Mouse (Mus musculus): ENCODE measurements around the gene Rnf123. TPM values are rescaled to one million over a fixed set of nuclear protein-coding genes. Genes with fewer than 3 reads are reported as not detected.

Gene Rnf123
- polyA plus RNA-seq, 1 experiment from 2014 or later, result 13.8 TPM

GRCm38 (mm10) chr9:108067199-108067598 lies 15.9 kb downstream of the Rnf123 start:
- 86% methylated on average over 7 of the region's 7 CpGs for WGBS
- Histone ChIP-seq H3K4me2 (replicated peaks; ENCODE audit: low read depth) (no peak overlapping the region), H3K4me3 (ENCODE audit: low read depth, low read length) (no peak overlapping the region), H3K9ac (ENCODE audit: low read length) (no peak overlapping the region), H3K4me1 (replicated peaks; ENCODE audit: control insufficient read depth, insufficient read depth) (no peaks in the 10 kb centered on the region), H3K9me3 (ENCODE audit: control insufficient read depth, low read length) (no peaks in the 10 kb centered on the region), H3K27me3 (ENCODE audit: control insufficient read depth, insufficient read depth, low read length) (no peaks in the 10 kb centered on the region), H3K36me3 (ENCODE audit: control insufficient read depth, insufficient read depth, low read length) (peaks cover 8% of the 10 kb centered on the region), H3K27ac (replicated peaks) (peak overlapping the region; percentile 65; the same call in 1 of the 2 replicates)
- DNase-seq (ENCODE audit: low spot score) (no peak), ATAC-seq (ENCODE audit: low FRiP score, low TSS enrichment) (no peak)
- TF ChIP-seq EP300 (optimal IDR thresholded peaks at IDR 0.05), result no peak
- TF ChIP-seq CTCF (IDR thresholded peaks at IDR 0.05; ENCODE audit: low read depth), result peak; percentile 62

- H3K36me3 ChIP-seq (ENCODE audit: control insufficient read depth, insufficient read depth, low read length), result peaks cover 11% of the 10 kb centered on the region
- ATAC-seq (ENCODE audit: low FRiP score, low TSS enrichment) (peak; percentile 69), DNase-seq (ENCODE audit: low spot score) (peak; percentile 66)
- no peaks in the 10 kb centered on the region for H3K27me3 ChIP-seq (ENCODE audit: control insufficient read depth, insufficient read depth, low read length)
- WGBS, result 41% methylated on average over 5 of the region's 5 CpGs
- H3K27ac ChIP-seq (replicated peaks), result no peak overlapping the region
- H3K4me2 ChIP-seq (replicated peaks; ENCODE audit: low read depth), result no peak overlapping the region
- H3K9ac ChIP-seq (ENCODE audit: low read length), result no peak overlapping the region
- no peaks in the 10 kb centered on the region for H3K4me1 ChIP-seq (replicated peaks; ENCODE audit: control insufficient read depth, insufficient read depth)
- no peaks in the 10 kb centered on the region for H3K9me3 ChIP-seq (ENCODE audit: control insufficient read depth, low read length)
- TF ChIP-seq EP300 (optimal IDR thresholded peaks at IDR 0.05), result no peak
- peak; percentile 85 for TF ChIP-seq CTCF (IDR thresholded peaks at IDR 0.05; ENCODE audit: low read depth)
- H3K4me3 ChIP-seq (ENCODE audit: low read depth, low read length), result no peak overlapping the region
These were observed 17.6 kb downstream of the Rnf123 start for GRCm38 (mm10) chr9:108065491-108066011.

- Histone ChIP-seq H3K27ac (replicated peaks) (no peak overlapping the region), H3K9me3 (ENCODE audit: control insufficient read depth, low read length) (no peaks in the 10 kb centered on the region), H3K4me1 (replicated peaks; ENCODE audit: control insufficient read depth, insufficient read depth) (no peaks in the 10 kb centered on the region), H3K27me3 (ENCODE audit: control insufficient read depth, insufficient read depth, low read length) (no peaks in the 10 kb centered on the region), H3K36me3 (ENCODE audit: control insufficient read depth, insufficient read depth, low read length) (peaks cover 19% of the 10 kb centered on the region), H3K4me3 (ENCODE audit: low read depth, low read length) (no peak overlapping the region), H3K9ac (ENCODE audit: low read length) (no peak overlapping the region), H3K4me2 (replicated peaks; ENCODE audit: low read depth) (no peak overlapping the region)
- TF ChIP-seq CTCF (IDR thresholded peaks at IDR 0.05; ENCODE audit: low read depth) (no peak), EP300 (optimal IDR thresholded peaks at IDR 0.05) (no peak)
- ATAC-seq (ENCODE audit: low FRiP score, low TSS enrichment), result no peak
- 77% methylated on average over 12 of the region's 12 CpGs for WGBS
- DNase-seq (ENCODE audit: low spot score), result no peak
These were observed 19.8 kb downstream of the Rnf123 start for GRCm38 (mm10) chr9:108063361-108063760.

- Histone ChIP-seq H3K9ac (ENCODE audit: low read length) (no peak overlapping the region), H3K27me3 (ENCODE audit: control insufficient read depth, insufficient read depth, low read length) (no peaks in the 10 kb centered on the region), H3K4me2 (replicated peaks; ENCODE audit: low read depth) (no peak overlapping the region), H3K4me1 (replicated peaks; ENCODE audit: control insufficient read depth, insufficient read depth) (no peaks in the 10 kb centered on the region), H3K27ac (replicated peaks) (no peak overlapping the region), H3K36me3 (ENCODE audit: control insufficient read depth, insufficient read depth, low read length) (peaks cover 21% of the 10 kb centered on the region), H3K4me3 (ENCODE audit: low read depth, low read length) (no peak overlapping the region), H3K9me3 (ENCODE audit: control insufficient read depth, low read length) (no peaks in the 10 kb centered on the region)
- DNase-seq (ENCODE audit: low spot score) (no peak), ATAC-seq (ENCODE audit: low FRiP score, low TSS enrichment) (no peak)
- no peak for TF ChIP-seq CTCF (IDR thresholded peaks at IDR 0.05; ENCODE audit: low read depth)
- no peak for TF ChIP-seq EP300 (optimal IDR thresholded peaks at IDR 0.05)
- 92% methylated on average over 3 of the region's 3 CpGs for WGBS
These were observed 21.0 kb downstream of the Rnf123 start for GRCm38 (mm10) chr9:108062142-108062541.

GRCm38 (mm10) chr9:108058291-108058690 lies 24.9 kb downstream of the Rnf123 start:
- WGBS, result 94% methylated on average over 9 of the region's 9 CpGs
- TF ChIP-seq CTCF (IDR thresholded peaks at IDR 0.05; ENCODE audit: low read depth), result no peak
- no peak for TF ChIP-seq EP300 (optimal IDR thresholded peaks at IDR 0.05)
- ATAC-seq (ENCODE audit: low FRiP score, low TSS enrichment) (no peak), DNase-seq (ENCODE audit: low spot score) (peak; percentile 13)
- Histone ChIP-seq H3K36me3 (ENCODE audit: control insufficient read depth, insufficient read depth, low read length) (peaks cover 19% of the 10 kb centered on the region), H3K4me3 (ENCODE audit: low read depth, low read length) (no peak overlapping the region), H3K4me2 (replicated peaks; ENCODE audit: low read depth) (no peak overlapping the region), H3K4me1 (replicated peaks; ENCODE audit: control insufficient read depth, insufficient read depth) (0 out of 2 replicates have a peak, but pooled peaks cover under 1% of the 10 kb centered on the region), H3K27ac (replicated peaks) (no peak overlapping the region), H3K9ac (ENCODE audit: low read length) (no peak overlapping the region), H3K9me3 (ENCODE audit: control insufficient read depth, low read length) (no peaks in the 10 kb centered on the region), H3K27me3 (ENCODE audit: control insufficient read depth, insufficient read depth, low read length) (no peaks in the 10 kb centered on the region)

GRCm38 (mm10) chr9:108057262-108057562 lies 25.9 kb downstream of the Rnf123 start:
- Histone ChIP-seq H3K27ac (replicated peaks) (no peak overlapping the region), H3K9ac (ENCODE audit: low read length) (no peak overlapping the region), H3K4me2 (replicated peaks; ENCODE audit: low read depth) (no peak overlapping the region), H3K36me3 (ENCODE audit: control insufficient read depth, insufficient read depth, low read length) (peaks cover 16% of the 10 kb centered on the region), H3K4me3 (ENCODE audit: low read depth, low read length) (no peak overlapping the region), H3K4me1 (replicated peaks; ENCODE audit: control insufficient read depth, insufficient read depth) (0 out of 2 replicates have a peak, but pooled peaks cover 4% of the 10 kb centered on the region), H3K9me3 (ENCODE audit: control insufficient read depth, low read length) (no peaks in the 10 kb centered on the region), H3K27me3 (ENCODE audit: control insufficient read depth, insufficient read depth, low read length) (no peaks in the 10 kb centered on the region)
- WGBS, result 90% methylated on average over 5 of the region's 5 CpGs
- TF ChIP-seq EP300 (optimal IDR thresholded peaks at IDR 0.05) (no peak), CTCF (IDR thresholded peaks at IDR 0.05; ENCODE audit: low read depth) (no peak)
- ATAC-seq (ENCODE audit: low FRiP score, low TSS enrichment), result no peak
- peak; percentile 13 for DNase-seq (ENCODE audit: low spot score)

Measured in stomach, postnatal 0 days (tissue).